Mouse (Mus musculus) embryonic fibroblast, embryonic 13.5 days (primary cell): ENCODE data around the gene Dnmbp.

Experiments used
- CTCF ChIP-seq: IDR thresholded peaks from 2 replicates; pipeline ENCODE4 v1.5.1; 2011; ENCODE audit warnings: mild to moderate bottlenecking, control low read depth, low read length, moderate library complexity, borderline replicate concordance; ENCODE audit not compliant: insufficient read depth
- POLR2A ChIP-seq: IDR thresholded peaks from 2 replicates; pipeline ENCODE4 v1.6.1; 2011; ENCODE audit warnings: low read depth, mild to moderate bottlenecking, control low read depth, low read length, moderate library complexity

- no peak for TF ChIP-seq CTCF
- TF ChIP-seq POLR2A: no peak
These were observed 45.9 kb downstream of the Dnmbp start for GRCm38 (mm10) chr19:43894070-43894469.
